Mouse (Mus musculus): ENCODE data around the gene Olfr843. TPM values are rescaled to one million over a fixed set of nuclear protein-coding genes. Genes with fewer than 3 reads are reported as not detected.

Gene Olfr843
- polyA plus RNA-seq (2014; fragmentation: Illumina TruSeq; extraction: RNeasy Lipid Tissue Mini Kit (QIAGEN cat#74804); ENCODE audit: insufficient read depth, low read depth, low replicate concordance) = not detected

GRCm38 (mm10) chr9:19251887-19252286 lies at the start of gene Olfr843:
Olfr843 (minus strand) TSS chr9:19251987.

Other genes starting within 250 kb of the Olfr843 start
- not detected for gene Olfr835, start 219.3 kb downstream of the Olfr843 start, polyA plus RNA-seq (2014; fragmentation: Illumina TruSeq; extraction: RNeasy Lipid Tissue Mini Kit (QIAGEN cat#74804); ENCODE audit: insufficient read depth, low read depth, low replicate concordance)
- gene Olfr836, start 131.6 kb downstream of the Olfr843 start, polyA plus RNA-seq (2014; fragmentation: Illumina TruSeq; extraction: RNeasy Lipid Tissue Mini Kit (QIAGEN cat#74804); ENCODE audit: insufficient read depth, low read depth, low replicate concordance) = not detected
- not detected for gene Olfr837, start 115.7 kb downstream of the Olfr843 start, polyA plus RNA-seq (2014; fragmentation: Illumina TruSeq; extraction: RNeasy Lipid Tissue Mini Kit (QIAGEN cat#74804); ENCODE audit: insufficient read depth, low read depth, low replicate concordance)
- gene Olfr839-ps1, start 74.7 kb downstream of the Olfr843 start, polyA plus RNA-seq (2014; fragmentation: Illumina TruSeq; extraction: RNeasy Lipid Tissue Mini Kit (QIAGEN cat#74804); ENCODE audit: insufficient read depth, low read depth, low replicate concordance) = not detected
- gene Olfr844, start 64.4 kb upstream of the Olfr843 start, polyA plus RNA-seq (2014; fragmentation: Illumina TruSeq; extraction: RNeasy Lipid Tissue Mini Kit (QIAGEN cat#74804); ENCODE audit: insufficient read depth, low read depth, low replicate concordance) = not detected
- not detected for gene Olfr845, start 84.5 kb upstream of the Olfr843 start, polyA plus RNA-seq (2014; fragmentation: Illumina TruSeq; extraction: RNeasy Lipid Tissue Mini Kit (QIAGEN cat#74804); ENCODE audit: insufficient read depth, low read depth, low replicate concordance)
- gene Olfr846, start 112.0 kb upstream of the Olfr843 start, polyA plus RNA-seq (2014; fragmentation: Illumina TruSeq; extraction: RNeasy Lipid Tissue Mini Kit (QIAGEN cat#74804); ENCODE audit: insufficient read depth, low read depth, low replicate concordance) = not detected
- not detected for gene Olfr847, start 126.7 kb upstream of the Olfr843 start, polyA plus RNA-seq (2014; fragmentation: Illumina TruSeq; extraction: RNeasy Lipid Tissue Mini Kit (QIAGEN cat#74804); ENCODE audit: insufficient read depth, low read depth, low replicate concordance)
- gene Olfr849, start 188.3 kb upstream of the Olfr843 start, polyA plus RNA-seq (2014; fragmentation: Illumina TruSeq; extraction: RNeasy Lipid Tissue Mini Kit (QIAGEN cat#74804); ENCODE audit: insufficient read depth, low read depth, low replicate concordance) = not detected
- gene Olfr850, start 226.3 kb upstream of the Olfr843 start, polyA plus RNA-seq (2014; fragmentation: Illumina TruSeq; extraction: RNeasy Lipid Tissue Mini Kit (QIAGEN cat#74804); ENCODE audit: insufficient read depth, low read depth, low replicate concordance) = not detected
- gene Olfr851, start 241.3 kb upstream of the Olfr843 start, polyA plus RNA-seq (2014; fragmentation: Illumina TruSeq; extraction: RNeasy Lipid Tissue Mini Kit (QIAGEN cat#74804); ENCODE audit: insufficient read depth, low read depth, low replicate concordance) = not detected